Mouse (Mus musculus) testis, postnatal 14 days (tissue): Measurements from ENCODE around the gene Pola2.

ENCODE experiments used
- DNase-seq: peaks from one replicate; pipeline ENCODE4 v3.0.0; 2021; ENCODE audit warnings: low spot score

Gene Pola2

GRCm38 (mm10) chr19:5963883-5964562 lies at the start of gene Pola2:
Pola2 (minus strand) TSS chr19:5964202.
- DNase-seq, result peak; percentile 90

- DNase-seq, result no peak
Measured at GRCm38 (mm10) chr19:6013691-6014090, 49.7 kb upstream of the Pola2 start.

- no peak for DNase-seq
Measured at GRCm38 (mm10) chr19:6009137-6009536, 45.1 kb upstream of the Pola2 start.

GRCm38 (mm10) chr19:6007013-6007412 lies 43.0 kb upstream of the Pola2 start:
- no peak for DNase-seq

- no peak for DNase-seq
Measured at GRCm38 (mm10) chr19:6005541-6005940, 41.5 kb upstream of the Pola2 start.

- no peak for DNase-seq
Measured at GRCm38 (mm10) chr19:5999969-6000368, 36.0 kb upstream of the Pola2 start.

- no peak for DNase-seq
Measured at GRCm38 (mm10) chr19:5998180-5998579, 34.2 kb upstream of the Pola2 start.

GRCm38 (mm10) chr19:5994711-5995110 lies 30.7 kb upstream of the Pola2 start:
- no peak for DNase-seq

GRCm38 (mm10) chr19:5992012-5992411 lies 28.0 kb upstream of the Pola2 start:
- no peak for DNase-seq

GRCm38 (mm10) chr19:5991467-5991866 lies 27.5 kb upstream of the Pola2 start:
- no peak for DNase-seq

GRCm38 (mm10) chr19:5990921-5991320 lies 26.9 kb upstream of the Pola2 start:
- DNase-seq, result no peak

GRCm38 (mm10) chr19:5990033-5990432 lies 26.0 kb upstream of the Pola2 start:
- DNase-seq, result no peak

- DNase-seq, result no peak
Measured at GRCm38 (mm10) chr19:5989585-5989984, 25.6 kb upstream of the Pola2 start.

- DNase-seq, result peak; percentile 60
Measured at GRCm38 (mm10) chr19:5988815-5989452, 24.9 kb upstream of the Pola2 start.

- no peak for DNase-seq
Measured at GRCm38 (mm10) chr19:5988027-5988814, 24.2 kb upstream of the Pola2 start.

- no peak for DNase-seq
Measured at GRCm38 (mm10) chr19:5986043-5986442, 22.0 kb upstream of the Pola2 start, which contains the start of gene Slc22a20. Slc22a20 (minus strand) TSS chr19:5986143.

GRCm38 (mm10) chr19:5980477-5980876 lies 16.5 kb upstream of the Pola2 start:
- DNase-seq, result no peak

- DNase-seq, result no peak
Measured at GRCm38 (mm10) chr19:5977717-5978116, 13.7 kb upstream of the Pola2 start.

GRCm38 (mm10) chr19:5975676-5976075 lies 11.7 kb upstream of the Pola2 start:
- no peak for DNase-seq

GRCm38 (mm10) chr19:5975112-5975511 lies 11.1 kb upstream of the Pola2 start:
- DNase-seq, result no peak

- no peak for DNase-seq
Measured at GRCm38 (mm10) chr19:5967664-5968063, 3.7 kb upstream of the Pola2 start.

- DNase-seq, result no peak
Measured at GRCm38 (mm10) chr19:5966786-5967185, 2.8 kb upstream of the Pola2 start.

- no peak for DNase-seq
Measured at GRCm38 (mm10) chr19:5965910-5966309, 1.9 kb upstream of the Pola2 start.
